Mouse (Mus musculus) CH12F3 (cell line): Measurements from ENCODE around the gene Nrip3.

Source experiments
- in situ Hi-C: fragments of 300-500 bp; cut with MboI; formaldehyde crosslinking; loops from 2 replicates; pipeline ENCODE4 v1.14.3; 2020; ENCODE audit warnings: low sequenced_read_pairs

The Nrip3 gene

GRCm38 (mm10) chr7:109768699-109769383, 13.0 kb downstream of the Nrip3 start:
- in situ Hi-C loops: no loop called here

GRCm38 (mm10) chr7:109767575-109768350, 14.1 kb downstream of the Nrip3 start:
- in situ Hi-C loops: no loop called here

- in situ Hi-C loops: no loop called here
Measured at GRCm38 (mm10) chr7:109764009-109764408, 17.8 kb downstream of the Nrip3 start.

- in situ Hi-C loops: no loop called here
Measured at GRCm38 (mm10) chr7:109756291-109756690, 25.5 kb downstream of the Nrip3 start.

GRCm38 (mm10) chr7:109754034-109754433, 27.8 kb downstream of the Nrip3 start:
- in situ Hi-C loops: no loop called here

- in situ Hi-C loops: no loop called here
Measured at GRCm38 (mm10) chr7:109752008-109752925, 29.6 kb downstream of the Nrip3 start, which contains the start of gene Tmem9b. Gene Tmem9b (minus strand): TSS chr7:109752875.

GRCm38 (mm10) chr7:109751427-109752007, 30.3 kb downstream of the Nrip3 start:
- in situ Hi-C loops: no loop called here

- in situ Hi-C loops: no loop called here
Measured at GRCm38 (mm10) chr7:109747747-109748146, 34.1 kb downstream of the Nrip3 start.

GRCm38 (mm10) chr7:109741703-109742102, 40.1 kb downstream of the Nrip3 start:
- in situ Hi-C loops: no loop called here

GRCm38 (mm10) chr7:109741060-109741459, 40.8 kb downstream of the Nrip3 start:
- in situ Hi-C loops: no loop called here

- in situ Hi-C loops: no loop called here
Measured at GRCm38 (mm10) chr7:109739822-109740370, 41.9 kb downstream of the Nrip3 start.

GRCm38 (mm10) chr7:109734806-109735205, 47.0 kb downstream of the Nrip3 start:
- in situ Hi-C loops: no loop called here

- in situ Hi-C loops: no loop called here
Measured at GRCm38 (mm10) chr7:109731626-109732025, 50.2 kb downstream of the Nrip3 start, which contains the start of gene Ascl3. Gene Ascl3 (minus strand): TSS chr7:109731726.

- in situ Hi-C loops: no loop called here
Measured at GRCm38 (mm10) chr7:109723697-109724096, 58.1 kb downstream of the Nrip3 start, which contains the start of gene BC051019. Gene BC051019 (minus strand): TSS chr7:109723850.

- in situ Hi-C loops: no loop called here
Measured at GRCm38 (mm10) chr7:109723114-109723513, 58.7 kb downstream of the Nrip3 start.

- in situ Hi-C loops: no loop called here
Measured at GRCm38 (mm10) chr7:109722618-109723017, 59.2 kb downstream of the Nrip3 start.

GRCm38 (mm10) chr7:109719286-109719685, 62.5 kb downstream of the Nrip3 start:
- in situ Hi-C loops: no loop called here

GRCm38 (mm10) chr7:109713434-109713982, 68.3 kb downstream of the Nrip3 start:
- in situ Hi-C loops: no loop called here

GRCm38 (mm10) chr7:109712198-109712597, 69.6 kb downstream of the Nrip3 start:
- in situ Hi-C loops: no loop called here

- in situ Hi-C loops: no loop called here
Measured at GRCm38 (mm10) chr7:109710069-109710468, 71.8 kb downstream of the Nrip3 start.
